Mouse (Mus musculus) spleen, adult 18-20 months (tissue): ENCODE measurements around the gene Gjb6.

ENCODE experiments used
- DNase-seq, 2 experiments: peaks; one replicate each; pipeline ENCODE4 v3.0.0; 2022; ENCODE audit warnings: mixed read lengths in 2 of 2

The Gjb6 gene

GRCm38 (mm10) chr14:57133161-57133661, at the start of gene Gjb6:
Gene Gjb6, minus strand, starts transcription at chr14:57133611.
- DNase-seq: no peak

GRCm38 (mm10) chr14:57165493-57165892, 32.1 kb upstream of the Gjb6 start:
- DNase-seq: no peak

DNA sequence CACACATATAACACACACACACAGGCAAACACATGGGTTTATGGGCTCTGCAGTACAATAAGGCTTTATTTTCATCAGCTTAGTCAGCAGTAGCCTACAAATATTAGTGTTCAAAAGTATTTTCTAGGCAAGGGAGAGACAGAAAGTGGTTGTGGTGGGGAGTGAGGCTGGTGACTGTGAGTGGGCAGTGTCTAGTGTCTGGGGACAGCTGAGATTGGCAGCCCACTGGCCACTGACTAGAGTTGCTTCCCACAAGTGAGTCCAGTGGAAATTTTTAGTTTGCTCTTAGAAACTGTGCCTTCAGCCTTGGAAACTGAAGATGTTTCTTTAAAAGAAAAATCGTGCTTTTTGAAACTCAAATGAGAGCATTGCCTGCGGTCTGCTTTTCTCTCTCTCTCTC, 28.4 kb upstream of the Gjb6 start:
- DNase-seq: no peak

DNA sequence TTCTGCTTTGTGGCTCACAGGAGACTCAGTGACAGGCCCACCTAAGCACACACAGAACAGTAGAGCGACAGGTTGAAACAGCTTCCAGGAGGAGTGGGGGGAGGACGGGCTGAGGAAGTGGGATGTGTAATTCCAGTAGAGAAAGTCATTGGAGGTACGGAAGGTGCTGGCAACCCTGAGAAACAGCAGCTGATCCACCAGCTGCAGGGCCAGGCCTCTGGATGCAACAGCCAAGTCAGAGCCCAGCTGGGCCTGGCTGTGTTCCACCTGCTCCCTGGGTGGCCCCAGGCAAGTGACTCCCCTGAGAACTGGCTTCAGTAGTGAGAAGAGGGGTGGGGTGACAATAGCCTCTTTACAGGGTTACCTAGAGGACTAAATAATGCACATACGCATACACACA, 27.8 kb upstream of the Gjb6 start:
- DNase-seq: no peak

DNA sequence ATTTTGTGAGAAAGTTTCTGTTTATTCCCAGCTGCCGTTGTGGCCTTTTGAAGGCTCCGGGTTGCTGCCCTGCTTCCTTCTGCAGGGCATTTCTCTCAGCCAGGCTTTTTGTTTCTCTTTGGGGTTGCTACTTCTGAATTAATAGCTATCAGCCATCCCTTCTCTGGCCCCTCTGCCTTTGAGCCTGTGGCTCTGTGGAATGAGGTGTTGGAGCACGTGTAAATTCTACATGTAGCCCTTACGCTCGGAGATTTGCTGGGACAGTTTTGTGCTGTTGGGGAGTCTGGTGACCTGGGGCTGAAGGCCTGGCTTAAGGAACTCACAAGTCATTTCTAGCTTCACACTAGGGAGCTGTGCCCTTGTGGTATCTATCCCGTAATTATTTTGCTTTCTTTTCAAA, 21.5 kb upstream of the Gjb6 start:
- DNase-seq: no peak

DNA sequence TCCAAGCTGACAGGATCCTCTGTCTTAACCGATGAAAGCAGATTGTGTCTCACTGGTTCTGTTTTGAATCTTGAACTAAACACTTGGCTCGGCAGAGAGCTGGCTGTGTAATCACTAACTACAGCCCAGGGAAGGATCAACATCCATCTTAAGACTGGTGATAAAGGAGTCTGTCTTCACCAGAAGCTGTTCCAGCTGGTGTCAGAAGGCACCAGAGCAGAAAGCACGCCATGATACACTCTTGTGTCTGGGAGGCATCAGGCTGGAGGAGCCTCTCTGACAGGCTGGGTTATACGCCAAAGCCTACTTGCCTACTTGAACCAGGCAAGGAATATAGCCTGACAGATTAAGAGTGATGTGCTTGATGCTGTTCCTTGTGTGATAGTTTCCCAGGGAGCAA, 12.3 kb upstream of the Gjb6 start:
- no peak for DNase-seq

- no peak for DNase-seq
Measured at GRCm38 (mm10) chr14:57135265-57135664, 1.9 kb upstream of the Gjb6 start.

DNA sequence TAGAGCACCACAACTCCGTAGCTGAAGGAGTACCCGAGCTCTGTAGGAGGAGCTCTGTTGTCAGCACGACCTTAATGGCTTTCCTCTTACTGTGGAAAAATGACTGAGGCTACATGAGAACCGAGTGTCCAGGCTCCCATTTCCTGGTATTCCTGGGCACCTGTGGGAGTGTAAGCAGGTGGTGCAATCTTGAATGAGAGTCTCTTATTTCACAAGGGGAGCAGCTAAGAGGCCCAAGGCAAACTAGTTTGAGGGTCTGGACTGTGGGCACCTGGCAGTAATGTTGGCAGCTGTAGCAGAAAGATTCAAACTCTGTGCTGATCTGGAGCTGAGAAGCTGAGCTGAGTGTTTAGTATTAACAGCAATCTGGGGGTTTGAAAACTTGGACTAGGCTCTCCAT, 6.0 kb downstream of the Gjb6 start:
- DNase-seq: no peak

- no peak for DNase-seq
Measured at GRCm38 (mm10) chr14:57122295-57122694, 11.1 kb downstream of the Gjb6 start.

- DNase-seq: no peak
Measured at GRCm38 (mm10) chr14:57115823-57116544, 17.4 kb downstream of the Gjb6 start, which contains the start of gene Gm4491. Gene Gm4491, minus strand, starts transcription at chr14:57115883.

DNA sequence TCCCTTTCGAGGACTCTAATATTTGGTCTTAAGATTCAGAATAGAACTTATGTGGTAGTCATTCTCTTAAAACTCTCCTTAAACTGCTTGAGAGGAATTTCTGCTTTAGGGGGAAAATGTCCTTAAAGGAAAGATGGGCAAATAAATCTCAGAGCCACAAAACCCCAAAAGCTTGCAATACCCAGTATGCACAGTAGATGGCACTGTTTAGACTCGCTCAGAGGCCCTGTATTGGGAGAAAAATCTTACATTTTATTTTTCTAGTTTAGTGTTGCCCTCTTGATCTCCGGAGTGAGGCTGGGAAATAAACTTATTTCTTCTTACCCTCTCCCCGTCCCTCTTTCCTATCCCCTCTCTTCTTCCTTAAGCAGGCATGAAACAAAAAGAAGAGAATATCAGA, 24.2 kb downstream of the Gjb6 start:
- DNase-seq: peak in 1 of 2 experiments; percentile 11

DNA sequence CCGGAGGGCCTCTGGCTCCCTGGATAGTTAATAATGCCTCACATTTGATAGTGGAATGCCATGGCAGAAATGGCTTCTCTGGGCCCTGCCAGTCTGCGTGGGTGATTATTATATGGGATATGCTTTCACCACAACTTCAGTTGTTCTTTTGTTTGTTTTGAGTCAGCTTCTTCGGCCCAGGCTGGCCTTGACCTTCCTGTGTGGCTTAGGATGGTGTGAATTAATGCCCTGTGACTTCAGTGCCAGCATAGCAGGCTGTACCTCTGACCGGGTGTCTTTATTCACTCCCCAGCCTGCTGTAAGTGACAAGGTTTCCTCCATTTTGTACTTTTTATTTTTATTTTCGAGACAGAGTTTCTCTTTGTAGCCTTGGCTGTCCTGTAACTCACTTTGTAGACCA, 25.5 kb downstream of the Gjb6 start:
- DNase-seq: no peak

DNA sequence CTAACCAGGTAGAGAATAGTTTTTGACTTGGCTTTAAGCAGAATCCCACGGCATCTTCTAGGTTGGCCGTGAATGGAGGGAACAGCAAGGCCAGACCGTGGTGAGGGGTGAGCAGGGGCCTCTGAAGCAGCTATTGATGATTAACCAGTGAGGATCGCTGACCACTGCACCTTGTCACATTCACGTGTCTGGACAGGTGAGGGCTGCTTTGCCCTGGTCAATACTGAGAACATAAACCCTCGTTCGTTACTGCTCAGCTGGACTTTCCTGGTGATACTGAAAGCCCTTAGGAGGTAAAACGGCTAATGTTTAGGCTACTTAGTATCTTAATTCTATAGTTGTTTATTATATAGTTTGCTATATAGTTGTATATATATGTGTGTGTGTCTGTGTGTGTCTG, 26.3 kb downstream of the Gjb6 start:
- no peak for DNase-seq

DNA sequence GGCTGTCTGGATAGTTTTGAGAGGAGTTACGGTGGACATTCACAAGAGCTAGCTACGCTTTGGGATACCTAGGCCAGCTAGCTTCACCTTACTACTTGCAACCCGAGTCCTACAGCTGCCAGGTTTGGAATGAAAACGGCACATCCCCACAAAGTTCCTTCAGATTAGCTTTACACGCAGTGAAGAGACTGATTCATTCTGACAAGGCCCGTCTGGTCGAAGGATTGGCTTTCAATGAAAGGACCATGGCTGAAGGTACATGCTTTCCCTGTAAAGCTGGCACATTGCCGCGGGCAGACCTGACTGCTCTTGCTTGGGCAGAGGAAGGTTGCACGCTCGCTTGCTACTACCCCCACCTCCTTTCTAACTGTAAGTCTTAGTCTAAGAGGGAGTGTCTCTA, 27.7 kb downstream of the Gjb6 start:
- DNase-seq: no peak

DNA sequence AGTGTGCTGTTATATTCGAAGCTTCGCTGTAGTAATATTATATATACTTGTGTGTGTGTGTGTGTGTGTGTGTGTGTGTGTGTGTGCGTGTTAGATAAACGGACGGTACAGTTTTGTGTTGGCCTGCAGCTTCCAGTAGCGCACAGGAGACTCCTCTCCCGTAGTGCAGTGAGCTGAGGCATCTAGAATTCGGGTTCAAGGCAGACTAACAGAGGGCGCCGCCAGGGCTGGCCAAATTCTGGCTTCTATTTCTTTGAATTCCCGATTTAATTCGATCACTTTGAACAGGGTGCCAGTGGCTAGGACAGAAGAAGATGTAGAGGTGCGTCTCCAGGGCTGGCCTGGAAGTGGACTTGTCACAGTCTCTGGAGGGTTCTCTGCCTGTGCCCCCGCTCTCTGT, 28.3 kb downstream of the Gjb6 start:
- DNase-seq: no peak

- DNase-seq: peak in 1 of 2 experiments; percentile 4
Measured at GRCm38 (mm10) chr14:57104106-57105023, 29.0 kb downstream of the Gjb6 start, which contains the start of gene Gjb2. Gene Gjb2, minus strand, starts transcription at chr14:57104702.

DNA sequence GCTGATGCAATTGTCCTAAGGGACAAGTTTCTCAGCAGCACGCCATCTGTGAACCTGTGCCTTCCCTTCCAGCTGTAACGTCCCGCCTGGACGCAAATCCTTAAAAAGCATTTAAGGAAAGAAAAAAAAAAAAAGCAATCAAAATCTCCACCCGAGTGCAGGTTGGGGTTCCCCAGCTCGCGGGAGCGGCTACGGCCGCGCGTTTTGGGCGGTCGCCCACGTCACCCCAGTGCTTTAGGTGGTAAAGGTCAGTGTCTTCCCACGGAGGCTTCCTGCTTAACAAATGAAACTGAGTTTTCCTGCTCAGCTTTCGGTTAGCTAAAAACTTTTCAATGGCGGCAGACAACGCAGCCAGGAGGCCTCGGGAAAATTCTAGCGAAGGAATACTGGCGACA, 29.7 kb downstream of the Gjb6 start:
- DNase-seq: no peak

DNA sequence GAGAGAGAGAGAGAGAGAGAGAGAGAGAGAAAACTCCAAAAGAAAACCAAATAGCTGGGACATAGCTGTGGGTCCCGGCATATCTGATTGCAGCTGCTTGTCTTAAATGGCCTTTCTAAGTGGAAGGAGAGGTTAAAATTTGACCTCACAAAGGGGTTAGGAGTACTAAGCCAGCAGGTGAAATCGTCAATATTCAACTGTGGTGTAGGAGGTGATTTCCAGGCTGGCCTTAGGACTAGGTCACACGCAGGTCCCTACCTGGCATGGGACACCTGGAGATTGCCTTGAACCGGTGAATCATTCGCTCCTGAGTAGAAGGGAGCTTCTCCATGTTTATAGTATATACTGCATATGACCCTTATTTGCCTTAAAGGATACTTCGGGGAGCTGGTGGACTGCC, 30.3 kb downstream of the Gjb6 start:
- no peak for DNase-seq

DNA sequence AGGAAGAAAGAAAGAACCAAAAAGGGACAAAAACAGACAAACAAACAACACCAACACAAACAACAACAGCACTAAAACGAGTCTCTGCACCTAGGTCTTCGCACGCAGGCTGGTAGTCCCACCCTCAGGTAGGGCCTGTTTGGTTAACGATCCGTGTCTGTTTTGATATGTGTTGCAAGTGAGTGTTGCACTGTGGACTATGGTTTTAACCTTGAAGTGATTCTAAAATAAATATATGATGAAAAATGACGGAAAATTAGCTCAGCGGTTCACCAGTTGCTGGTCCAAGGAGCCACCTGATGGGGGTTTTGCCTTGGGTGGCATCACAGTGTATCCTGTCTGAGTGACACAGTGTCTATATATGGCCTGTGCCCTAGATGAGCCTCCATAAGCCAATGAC, 31.8 kb downstream of the Gjb6 start:
- DNase-seq: no peak

DNA sequence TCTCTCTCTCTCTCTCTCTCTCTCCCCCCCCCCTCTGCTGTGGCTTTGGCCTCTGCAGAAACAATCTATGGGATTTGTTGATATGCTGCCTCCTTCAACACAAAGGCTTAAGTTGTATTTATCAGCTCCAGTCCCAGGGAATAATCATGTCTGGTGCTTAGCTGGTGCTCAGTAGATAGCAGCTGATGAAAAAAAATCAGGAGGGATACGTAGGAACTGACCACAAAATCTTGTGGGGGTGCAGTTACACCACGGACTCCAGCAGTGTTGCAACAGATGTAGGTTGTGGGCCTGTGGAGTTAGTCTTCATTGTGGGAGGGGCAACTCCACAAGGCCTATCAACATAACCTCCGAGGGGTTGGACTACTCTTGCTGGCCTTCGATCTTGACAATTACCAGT, 37.6 kb downstream of the Gjb6 start:
- no peak for DNase-seq

DNA sequence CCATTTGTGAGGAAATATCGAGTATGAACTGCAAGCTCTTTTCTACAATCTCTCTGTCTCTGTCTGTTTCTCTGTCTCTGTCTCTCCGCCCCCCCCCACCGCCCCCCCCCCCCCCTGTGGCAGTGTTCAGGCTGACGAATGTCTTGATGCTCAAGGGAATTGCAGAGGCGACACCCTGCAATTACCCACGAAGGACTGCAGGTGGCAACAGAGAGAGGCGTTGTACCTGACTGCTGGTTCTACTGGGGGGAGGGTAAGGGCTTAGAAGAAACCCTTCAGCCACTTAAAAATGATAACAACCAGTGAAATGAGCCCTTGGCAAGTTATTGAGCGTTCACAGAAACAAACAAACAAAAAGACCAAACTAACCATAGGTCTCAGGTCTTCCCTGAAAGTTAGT, 40.4 kb downstream of the Gjb6 start:
- no peak for DNase-seq

GRCm38 (mm10) chr14:57090001-57090400, 43.4 kb downstream of the Gjb6 start:
- DNase-seq: no peak

- DNase-seq: no peak
Measured at GRCm38 (mm10) chr14:57089107-57089506, 44.3 kb downstream of the Gjb6 start.

- no peak for DNase-seq
Measured at GRCm38 (mm10) chr14:57084180-57084668, 49.2 kb downstream of the Gjb6 start.
